Mouse (Mus musculus): ENCODE results near the gene Zfp984. TPM values are rescaled to one million over a fixed set of nuclear protein-coding genes. Genes with fewer than 3 reads are reported as not detected.

Gene Zfp984
- polyA plus RNA-seq (2014; fragmentation: Illumina TruSeq; extraction: RNeasy Lipid Tissue Mini Kit (QIAGEN cat#74804); ENCODE audit: low read depth, low replicate concordance) = 82.4 TPM

DNA sequence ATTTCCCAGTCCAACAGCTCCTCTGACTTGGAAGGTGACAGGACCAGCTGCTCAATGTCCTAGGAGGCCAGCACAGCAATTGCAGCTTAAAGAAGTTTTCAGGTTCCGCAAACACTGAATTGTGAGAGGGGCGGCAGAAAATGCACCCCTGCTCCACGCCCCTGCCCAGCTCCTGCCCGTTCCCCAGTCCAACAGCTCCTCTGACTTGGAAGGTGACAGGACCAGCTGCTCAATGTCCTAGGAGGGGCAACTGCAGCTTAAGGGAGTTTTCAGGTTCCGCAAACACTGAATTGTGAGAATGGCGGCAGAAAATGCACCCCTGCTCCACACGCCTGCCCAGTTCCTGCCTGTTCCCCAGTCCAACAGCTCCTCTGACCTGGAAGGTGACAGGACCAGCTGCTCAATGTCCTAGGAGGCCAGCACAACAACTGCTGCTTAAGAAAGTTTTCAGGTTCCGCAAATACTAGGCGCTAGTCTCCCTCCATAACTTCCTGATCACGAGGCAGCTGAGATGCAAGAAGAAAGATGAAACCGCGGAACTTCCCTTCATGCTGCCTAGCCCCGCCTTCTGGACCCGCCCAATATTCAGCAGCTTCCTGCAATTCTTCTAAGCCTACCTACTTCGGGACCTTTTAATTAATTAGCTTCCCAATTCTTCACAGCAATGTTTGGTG is at the start of gene Zfp984:
TSS of gene Zfp984 (minus strand) at position 497 of the 674 bp plus-strand sequence.

GRCm38 (mm10) chr4:147847614-147848583 is 38.3 kb upstream of the Zfp984 start, which contains the start of gene Zfp933:
Gene Zfp933 (minus strand): TSS chr4:147848366.

Other genes with a start within 250 kb of the Zfp984 start
- gene Zfp979, start 167.3 kb downstream of the Zfp984 start, polyA plus RNA-seq (2014; fragmentation: Illumina TruSeq; extraction: RNeasy Lipid Tissue Mini Kit (QIAGEN cat#74804); ENCODE audit: low read depth, low replicate concordance) = 55.8 TPM
- gene Zfp534, start 107.2 kb downstream of the Zfp984 start, polyA plus RNA-seq (2014; fragmentation: Illumina TruSeq; extraction: RNeasy Lipid Tissue Mini Kit (QIAGEN cat#74804); ENCODE audit: low read depth, low replicate concordance) = not detected
- 122 TPM for gene Zfp933, start 38.6 kb upstream of the Zfp984 start, polyA plus RNA-seq (2014; fragmentation: Illumina TruSeq; extraction: RNeasy Lipid Tissue Mini Kit (QIAGEN cat#74804); ENCODE audit: low read depth, low replicate concordance)
- gene Miip, start 59.0 kb upstream of the Zfp984 start, polyA plus RNA-seq (2014; fragmentation: Illumina TruSeq; extraction: RNeasy Lipid Tissue Mini Kit (QIAGEN cat#74804); ENCODE audit: low read depth, low replicate concordance) = 0.87 TPM
- gene Fv1, start 59.2 kb upstream of the Zfp984 start, polyA plus RNA-seq (2014; fragmentation: Illumina TruSeq; extraction: RNeasy Lipid Tissue Mini Kit (QIAGEN cat#74804); ENCODE audit: low read depth, low replicate concordance) = 9.5 TPM
- 39.7 TPM for gene Mfn2, start 94.9 kb upstream of the Zfp984 start, polyA plus RNA-seq (2014; fragmentation: Illumina TruSeq; extraction: RNeasy Lipid Tissue Mini Kit (QIAGEN cat#74804); ENCODE audit: low read depth, low replicate concordance)
- 2.9 TPM for gene Plod1, start 127.0 kb upstream of the Zfp984 start, polyA plus RNA-seq (2014; fragmentation: Illumina TruSeq; extraction: RNeasy Lipid Tissue Mini Kit (QIAGEN cat#74804); ENCODE audit: low read depth, low replicate concordance)
- 10.7 TPM for gene 2510039O18Rik, start 131.1 kb upstream of the Zfp984 start, polyA plus RNA-seq (2014; fragmentation: Illumina TruSeq; extraction: RNeasy Lipid Tissue Mini Kit (QIAGEN cat#74804); ENCODE audit: low read depth, low replicate concordance)
- not detected for gene Nppb, start 176.0 kb upstream of the Zfp984 start, polyA plus RNA-seq (2014; fragmentation: Illumina TruSeq; extraction: RNeasy Lipid Tissue Mini Kit (QIAGEN cat#74804); ENCODE audit: low read depth, low replicate concordance)
- gene Nppa, start 190.9 kb upstream of the Zfp984 start, polyA plus RNA-seq (2014; fragmentation: Illumina TruSeq; extraction: RNeasy Lipid Tissue Mini Kit (QIAGEN cat#74804); ENCODE audit: low read depth, low replicate concordance) = not detected
- gene Clcn6, start 229.0 kb upstream of the Zfp984 start, polyA plus RNA-seq (2014; fragmentation: Illumina TruSeq; extraction: RNeasy Lipid Tissue Mini Kit (QIAGEN cat#74804); ENCODE audit: low read depth, low replicate concordance) = 4.0 TPM
- gene Mthfr, start 229.3 kb upstream of the Zfp984 start, polyA plus RNA-seq (2014; fragmentation: Illumina TruSeq; extraction: RNeasy Lipid Tissue Mini Kit (QIAGEN cat#74804); ENCODE audit: low read depth, low replicate concordance) = 3.4 TPM

Measured in adrenal gland, adult 10 weeks (tissue).